Mouse (Mus musculus) limb, embryonic 14.5 days (tissue): ENCODE measurements around the gene Heyl. TPM values are rescaled to one million over a fixed set of nuclear protein-coding genes. Genes with fewer than 3 reads are reported as not detected.

Source experiments
- ATAC-seq: fragments of 200-750 bp; cut with Nextera tagmentation; 2 replicates; pipeline ENCODE4 v1.8.0; 2017; ENCODE audit warnings: low read depth, moderate number of reproducible peaks, moderate TSS enrichment; ENCODE audit not compliant: low FRiP score
- DNase-seq: peaks from one replicate; pipeline ENCODE4 v3.0.0-alpha.2; 2015; ENCODE audit warnings: low spot score
- H3K27ac ChIP-seq: fragments of 300-500 bp; sonication (generic); replicated peaks from 2 replicates; pipeline ENCODE4 v1.5.1; 2014; ENCODE audit warnings: low read depth, mild to moderate bottlenecking, low read length, moderate library complexity, mixed read lengths
- H3K27me3 ChIP-seq: fragments of 300-500 bp; sonication (generic); 2 replicates; pipeline ENCODE4 v1.6.1; 2014; ENCODE audit warnings: low read length, mixed read lengths; ENCODE audit not compliant: control insufficient read depth, insufficient read depth
- H3K36me3 ChIP-seq: fragments of 300-500 bp; sonication (generic); 2 replicates; pipeline ENCODE4 v1.6.1; 2014; ENCODE audit warnings: mild to moderate bottlenecking, low read length, moderate library complexity, mixed read lengths; ENCODE audit not compliant: control insufficient read depth, insufficient read depth
- H3K4me1 ChIP-seq: fragments of 300-500 bp; sonication (generic); 2 replicates; pipeline ENCODE4 v1.6.1; 2014; ENCODE audit warnings: antibody characterized with exemption, low read length, mixed read lengths; ENCODE audit not compliant: control insufficient read depth, insufficient read depth
- H3K4me2 ChIP-seq: fragments of 300-500 bp; sonication (generic); replicated peaks from 2 replicates; pipeline ENCODE4 v1.6.1; 2014; ENCODE audit warnings: low read depth, mild to moderate bottlenecking, low read length, moderate library complexity; ENCODE audit not compliant: severe bottlenecking
- H3K4me3 ChIP-seq: fragments of 300-500 bp; sonication (generic); replicated peaks from 2 replicates; pipeline ENCODE4 v1.5.1; 2014; ENCODE audit warnings: low read length
- H3K9ac ChIP-seq: fragments of 300-500 bp; sonication (generic); 2 replicates; pipeline ENCODE4 v1.6.1; 2014; ENCODE audit warnings: mild to moderate bottlenecking, low read depth, low read length, moderate library complexity; ENCODE audit not compliant: severe bottlenecking
- H3K9me3 ChIP-seq: fragments of 300-500 bp; sonication (generic); 2 replicates; pipeline ENCODE4 v1.6.1; 2016; ENCODE audit warnings: low read length; ENCODE audit not compliant: control insufficient read depth
- POLR2A ChIP-seq: fragments of 200-500 bp; IDR thresholded peaks from 2 replicates; pipeline ENCODE4 v1.8.0; 2012; ENCODE audit warnings: inconsistent platforms, mild to moderate bottlenecking, moderate library complexity, borderline replicate concordance; ENCODE audit not compliant: insufficient read depth, insufficient read length; ENCODE audit errors: extremely low read depth
- WGBS: fragments of 180-500 bp; shearing (Covaris S2); extraction: QIAGEN DNeasy Blood & Tissue Kit; methylation state at CpG from one replicate; pipeline ENCODE4 v1.1.7; 2014; 5-methylcytosine and 5-hydroxymethylcytosine counted together
- polyA plus RNA-seq, 2 experiments: library from polyadenylated mRNA; depleted of rRNA in 1 of 2; stranded (reverse) in 1 of 2; unstranded in 1 of 2; fragments of >200 nt; fragmentation: Nextera tagmentation in 1 of 2; extraction: Ambion mirVana in 1 of 2; gene quantifications; 2 replicates each; pipeline versions ENCODE4 v1.2.1 to v1.2.3; 2012 to 2014

Gene Heyl
- polyA plus RNA-seq, 2 experiments = 8.9 to 13.2 TPM

GRCm38 (mm10) chr4:123237386-123238266 lies 4.3 kb downstream of the Heyl start:
- H3K9me3 ChIP-seq = no peaks in the 10 kb centered on the region
- no peak overlapping the region for H3K4me2 ChIP-seq
- no peak overlapping the region for H3K27ac ChIP-seq
- TF ChIP-seq POLR2A = no peak
- 0 out of 2 replicates have a peak, but pooled peaks cover 33% of the 10 kb centered on the region for H3K27me3 ChIP-seq
- peak; percentile 18 for DNase-seq
- peaks cover 14% of the 10 kb centered on the region for H3K4me1 ChIP-seq
- WGBS = 67% methylated on average over 6 of the region's 6 CpGs
- no peaks in the 10 kb centered on the region for H3K36me3 ChIP-seq
- no peak for ATAC-seq
- H3K9ac ChIP-seq = no peak overlapping the region
- no peak overlapping the region for H3K4me3 ChIP-seq

GRCm38 (mm10) chr4:123239361-123240203 lies 6.2 kb downstream of the Heyl start:
- Histone ChIP-seq H3K4me3 (peak overlapping the region; percentile 31), H3K36me3 (no peaks in the 10 kb centered on the region), H3K9me3 (no peaks in the 10 kb centered on the region), H3K4me2 (peak overlapping the region; percentile 64), H3K9ac (peak overlapping the region; percentile 43), H3K27me3 (0 out of 2 replicates have a peak, but pooled peaks cover 15% of the 10 kb centered on the region), H3K4me1 (peaks cover 9% of the 10 kb centered on the region), H3K27ac (no peak overlapping the region)
- ATAC-seq (peak; percentile 85), DNase-seq (peak; percentile 32)
- WGBS = 7% methylated on average over 34 of the region's 58 CpGs
- no peak for TF ChIP-seq POLR2A

GRCm38 (mm10) chr4:123246221-123246620 lies 12.9 kb downstream of the Heyl start:
- Histone ChIP-seq H3K9me3 (no peaks in the 10 kb centered on the region), H3K4me2 (no peak overlapping the region), H3K9ac (no peak overlapping the region), H3K36me3 (no peaks in the 10 kb centered on the region), H3K27me3 (no peaks in the 10 kb centered on the region), H3K27ac (no peak overlapping the region), H3K4me1 (no peaks in the 10 kb centered on the region), H3K4me3 (no peak overlapping the region)
- DNase-seq (no peak), ATAC-seq (no peak)
- TF ChIP-seq POLR2A = no peak
- 84% methylated on average over 7 of the region's 7 CpGs for WGBS

- Histone ChIP-seq H3K27me3 (no peaks in the 10 kb centered on the region), H3K27ac (no peak overlapping the region), H3K4me1 (no peaks in the 10 kb centered on the region), H3K4me2 (no peak overlapping the region), H3K9ac (no peak overlapping the region), H3K9me3 (no peaks in the 10 kb centered on the region), H3K36me3 (no peaks in the 10 kb centered on the region), H3K4me3 (no peak overlapping the region)
- ATAC-seq = no peak
- 97% methylated on average over 5 of the region's 5 CpGs for WGBS
- DNase-seq = no peak
- no peak for TF ChIP-seq POLR2A
These were observed 13.3 kb downstream of the Heyl start for GRCm38 (mm10) chr4:123246651-123247050.

GRCm38 (mm10) chr4:123247147-123247880 lies 14.0 kb downstream of the Heyl start:
- WGBS = 56% methylated on average over 7 of the region's 7 CpGs
- Histone ChIP-seq H3K9ac (no peak overlapping the region), H3K4me3 (no peak overlapping the region), H3K36me3 (no peaks in the 10 kb centered on the region), H3K4me1 (no peaks in the 10 kb centered on the region), H3K4me2 (no peak overlapping the region), H3K27me3 (no peaks in the 10 kb centered on the region), H3K9me3 (no peaks in the 10 kb centered on the region), H3K27ac (no peak overlapping the region)
- peak; percentile 75 for ATAC-seq
- TF ChIP-seq POLR2A = no peak
- no peak for DNase-seq
